ENCODE assay signal across 9 mouse cellular contexts in genomic region chr2:35623431-35624148, GRCm38 (mm10).
A peak's percentile ranks its signal among the peaks of the same experiment; 100 is the strongest.
DNase-seq lines count a peak whose midpoint lies in the region; ATAC-seq and TF ChIP-seq lines count a peak whose summit lies in the region.
"Had no signal": no experiment of that assay in that cellular context is flagged by ENCODE, and none has a peak within 500 bp of the region (broad histone marks: within the 10 kb centered on the region; RNA-seq: fewer than 3 reads in every experiment).

No protein-coding gene starts in this region.

- H3K27ac ChIP-seq in kidney, adult 2 months (ENCODE audit: insufficient read depth, low read depth, low read length): peak overlapping the region; percentile 43
- no peak overlapping the region for H3K27ac ChIP-seq in forebrain, embryonic 11.5 days (ENCODE audit: low read depth, low read length)
- peak overlapping the region; percentile 86 for H3K27ac ChIP-seq in kidney, embryonic 15.5 days
- no peak overlapping the region for H3K27ac ChIP-seq in midbrain, embryonic 15.5 days

- no peaks in the 10 kb centered on the region for H3K27me3 ChIP-seq in kidney, adult 2 months (replicated peaks; ENCODE audit: control insufficient read depth, insufficient read depth, low read length)
- no peaks in the 10 kb centered on the region for H3K27me3 ChIP-seq in forebrain, embryonic 11.5 days (ENCODE audit: control insufficient read depth, insufficient read depth, low read length)
- H3K27me3 ChIP-seq in kidney, embryonic 15.5 days: no peaks in the 10 kb centered on the region
- no peaks in the 10 kb centered on the region for H3K27me3 ChIP-seq in midbrain, embryonic 15.5 days (replicated peaks)

- H3K4me2 ChIP-seq in forebrain, embryonic 11.5 days (ENCODE audit: low read depth, low read length, severe bottlenecking): peak overlapping the region; percentile 88
- peak overlapping the region; percentile 77 for H3K4me2 ChIP-seq in kidney, embryonic 15.5 days
- H3K4me2 ChIP-seq in midbrain, embryonic 15.5 days: peak overlapping the region; percentile 94; the same call in 1 of the 2 replicates

- H3K9me3 ChIP-seq in forebrain, embryonic 11.5 days (ENCODE audit: control insufficient read depth, low read length): no peaks in the 10 kb centered on the region
- no peaks in the 10 kb centered on the region for H3K9me3 ChIP-seq in kidney, embryonic 15.5 days (replicated peaks)
- no peaks in the 10 kb centered on the region for H3K9me3 ChIP-seq in midbrain, embryonic 15.5 days

- TF ChIP-seq POLR2A in kidney, adult 2 months (IDR thresholded peaks at IDR 0.05; ENCODE audit: low read depth, low read length): no peak

- peak overlapping the region; percentile 90 for H3K9ac ChIP-seq in forebrain, embryonic 11.5 days (ENCODE audit: low read length)
- H3K9ac ChIP-seq in kidney, embryonic 15.5 days: peak overlapping the region; percentile 83; the same call in 1 of the 2 replicates
- no peak overlapping the region for H3K9ac ChIP-seq in midbrain, embryonic 15.5 days

- peaks cover 8% of the 10 kb centered on the region; the same call in 1 of the 2 replicates for H3K4me1 ChIP-seq in kidney, adult 2 months (ENCODE audit: control insufficient read depth, insufficient read depth, low read length)
- peaks cover 28% of the 10 kb centered on the region for H3K4me1 ChIP-seq in forebrain, embryonic 11.5 days (replicated peaks; ENCODE audit: control insufficient read depth, insufficient read depth, low read length)
- peaks cover 96% of the 10 kb centered on the region for H3K4me1 ChIP-seq in kidney, embryonic 15.5 days
- peaks cover 49% of the 10 kb centered on the region for H3K4me1 ChIP-seq in midbrain, embryonic 15.5 days

- peak overlapping the region; percentile 54; the same call in 1 of the 2 replicates for H3K4me3 ChIP-seq in kidney, adult 2 months (ENCODE audit: insufficient read depth, low read depth, low read length)
- peak overlapping the region; percentile 72; the same call in 1 of the 2 replicates for H3K4me3 ChIP-seq in forebrain, embryonic 11.5 days (ENCODE audit: low read depth, low read length)
- peak overlapping the region; percentile 82 for H3K4me3 ChIP-seq in kidney, embryonic 15.5 days (replicated peaks)
- H3K4me3 ChIP-seq in midbrain, embryonic 15.5 days: no peak overlapping the region

- DNase-seq in kidney, adult 2 months: peak; percentile 57
- no peak for DNase-seq in kidney, postnatal 4 days
- no peak for DNase-seq in forebrain, embryonic 11.5 days (ENCODE audit: low spot score)
- no peak for DNase-seq in layer of hippocampus, postnatal 14 days (ENCODE audit: low spot score in 2 of 2)
- DNase-seq in spleen, postnatal 36 days (ENCODE audit: low spot score in 2 of 2): no peak
- no peak for DNase-seq in thymus, postnatal 4 days
- DNase-seq: thymus, adult 2 months had no signal

- no peak for TF ChIP-seq CTCF in kidney, adult 2 months (conservative IDR thresholded peaks at IDR 0.05; ENCODE audit: insufficient read depth, insufficient read length, low read depth, low read length)

- no peaks in the 10 kb centered on the region for H3K36me3 ChIP-seq in kidney, adult 2 months (ENCODE audit: control insufficient read depth, insufficient read depth, low read length)
- no peaks in the 10 kb centered on the region for H3K36me3 ChIP-seq in forebrain, embryonic 11.5 days (ENCODE audit: control insufficient read depth, insufficient read depth, low read length)
- H3K36me3 ChIP-seq in kidney, embryonic 15.5 days: peaks cover 8% of the 10 kb centered on the region; the same call in 1 of the 2 replicates
- no peaks in the 10 kb centered on the region for H3K36me3 ChIP-seq in midbrain, embryonic 15.5 days (replicated peaks)

- no peak for ATAC-seq in forebrain, embryonic 11.5 days (replicated peaks; ENCODE audit: low FRiP score)
- no peak for ATAC-seq in kidney, embryonic 15.5 days (replicated peaks; ENCODE audit: low FRiP score)
- no peak for ATAC-seq in midbrain, embryonic 15.5 days (replicated peaks)

- 49% methylated on average over 12 of the region's 12 CpGs for WGBS in kidney, adult 2 months
- WGBS in forebrain, embryonic 11.5 days: 49% methylated on average over 12 of the region's 12 CpGs
- WGBS in kidney, embryonic 15.5 days: 27% methylated on average over 12 of the region's 12 CpGs
- 38% methylated on average over 12 of the region's 12 CpGs for WGBS in midbrain, embryonic 15.5 days

Comparison
In these comparisons a context has a peak if more than half of its experiments do, and no peak if none do; other contexts are left out.
1. H3K27ac ChIP-seq: peak in kidney, adult 2 months (single experiment) and kidney, embryonic 15.5 days (single experiment); none in forebrain, embryonic 11.5 days (single experiment) and midbrain, embryonic 15.5 days (single experiment).
2. Peak in every context shown above with its lines, with median percentiles within 50 percentile points of each other: H3K4me2 ChIP-seq.